Comparison of ENCODE assay signal across 21 mouse cellular contexts in genomic region chr2:180442061-180442460, GRCm38 (mm10). TPM values are rescaled to one million over a fixed set of nuclear protein-coding genes. Genes with fewer than 3 reads are reported as not detected.
A peak's percentile ranks its signal among the peaks of the same experiment; 100 is the strongest.
DNase-seq lines count a peak whose midpoint lies in the region; ATAC-seq and TF ChIP-seq lines count a peak whose summit lies in the region.
"Had no signal": no experiment of that assay in that cellular context is flagged by ENCODE, and none has a peak within 500 bp of the region (broad histone marks: within the 10 kb centered on the region; RNA-seq: fewer than 3 reads in every experiment).

No protein-coding gene starts in this region.

- WGBS in kidney, adult 2 months: 56% methylated on average over 5 of the region's 5 CpGs
- WGBS in spleen, adult 2 months: 20% methylated on average over 5 of the region's 5 CpGs

- peaks cover 11% of the 10 kb centered on the region for H3K4me1 ChIP-seq in kidney, adult 2 months (ENCODE audit: control insufficient read depth, insufficient read depth, low read length)
- H3K4me1 ChIP-seq in spleen, adult 2 months (ENCODE audit: control insufficient read depth, insufficient read depth, insufficient read length): peaks cover 57% of the 10 kb centered on the region; the same call in 1 of the 2 replicates
- H3K4me1 ChIP-seq: intestine, embryonic 15.5 days had no signal

- intact Hi-C loops in gastrocnemius, postnatal 14 days (cut with DNase I; ENCODE audit: low total_unique reads): no loop called here

- no peaks in the 10 kb centered on the region for H3K36me3 ChIP-seq in kidney, adult 2 months (ENCODE audit: control insufficient read depth, insufficient read depth, low read length)
- no peaks in the 10 kb centered on the region for H3K36me3 ChIP-seq in spleen, adult 2 months (ENCODE audit: control insufficient read depth, insufficient read depth, low read length)
- H3K36me3 ChIP-seq: heart, embryonic 10.5 days; intestine, embryonic 15.5 days; liver, embryonic 15.5 days; midbrain, embryonic 10.5 days; neural tube, embryonic 13.5 days had no signal

- peak; percentile 45 for ATAC-seq in megakaryocyte, adult 5-6 weeks (ENCODE audit: poor library complexity, severe bottlenecking)
- ATAC-seq: forebrain, embryonic 13.5 days; intestine, embryonic 15.5 days had no signal

- TF ChIP-seq POLR2A in kidney, adult 2 months (IDR thresholded peaks at IDR 0.05; ENCODE audit: low read depth, low read length): no peak
- TF ChIP-seq POLR2A in spleen, adult 2 months (IDR thresholded peaks at IDR 0.05; ENCODE audit: low read depth, low read length): no peak

- peak overlapping the region; percentile 34 for H3K27ac ChIP-seq in kidney, adult 2 months (ENCODE audit: insufficient read depth, low read depth, low read length)
- peak overlapping the region; percentile 17 for H3K27ac ChIP-seq in spleen, adult 2 months (ENCODE audit: insufficient read depth, low read length)
- H3K27ac ChIP-seq: forebrain, embryonic 13.5 days; heart, embryonic 10.5 days; hindbrain, embryonic 14.5 days; intestine, embryonic 15.5 days; liver, embryonic 15.5 days; midbrain, embryonic 10.5 days; neural tube, embryonic 13.5 days had no signal

- no peaks in the 10 kb centered on the region for H3K27me3 ChIP-seq in kidney, adult 2 months (replicated peaks; ENCODE audit: control insufficient read depth, insufficient read depth, low read length)
- H3K27me3 ChIP-seq in spleen, adult 2 months (ENCODE audit: control insufficient read depth, insufficient read depth, low read length): no peaks in the 10 kb centered on the region
- H3K27me3 ChIP-seq: forebrain, embryonic 13.5 days; intestine, embryonic 15.5 days; liver, embryonic 15.5 days had no signal

- DNase-seq in kidney, adult 2 months: no peak
- DNase-seq in kidney, postnatal 10 days: no peak
- DNase-seq in spleen, adult 2 months (ENCODE audit: low read depth in 1 of 2, low spot score in 2 of 2): peak in 1 of 2 experiments; percentile 44
- DNase-seq in spleen, postnatal 4 days (ENCODE audit: low spot score in 2 of 2): no peak
- peak; percentile 18 for DNase-seq in telencephalon, adult 2 months (ENCODE audit: low read depth, low spot score)
- DNase-seq in gastrocnemius, postnatal 14 days: no peak
- no peak for DNase-seq in layer of hippocampus, adult 8-10 months (ENCODE audit: low spot score in 2 of 2)
- DNase-seq: adrenal gland, postnatal 14 days; cerebellum, postnatal 10 days; gastrocnemius, postnatal 36 days; heart, postnatal 10 days; left cerebral cortex, postnatal 4 days; lung, postnatal 10 days had no signal

- TF ChIP-seq CTCF in kidney, adult 2 months (conservative IDR thresholded peaks at IDR 0.05; ENCODE audit: insufficient read depth, insufficient read length, low read depth, low read length): no peak
- TF ChIP-seq CTCF in spleen, adult 2 months (IDR thresholded peaks at IDR 0.05; ENCODE audit: extremely low read depth, insufficient read depth, insufficient read length, insufficient replicate concordance): no peak

- no peak overlapping the region for H3K4me3 ChIP-seq in kidney, adult 2 months (ENCODE audit: insufficient read depth, low read depth, low read length)
- no peak overlapping the region for H3K4me3 ChIP-seq in spleen, adult 2 months (ENCODE audit: extremely low read depth, insufficient read depth, insufficient read length)
- H3K4me3 ChIP-seq: forebrain, embryonic 13.5 days; heart, embryonic 10.5 days; intestine, embryonic 15.5 days; liver, embryonic 15.5 days; midbrain, embryonic 10.5 days; neural tube, embryonic 13.5 days had no signal

RNA-seq across cellular contexts. Expression of gene Slco4a1, which starts 14.0 kb away (rescaled TPM):
- polyA plus RNA-seq in kidney, adult 2 months (2012; rRNA removed): 49.4 and 64.7 TPM in 2 replicates
- polyA plus RNA-seq in spleen, adult 2 months (2012; rRNA removed): 8.1 and 10.1 TPM in 2 replicates
- 2.6 and 2.7 TPM in 2 replicates for total RNA-seq in megakaryocyte, adult 5-6 weeks (2015)
- total RNA-seq in megakaryocyte, adult 5-6 weeks (2017): 2.5 and 2.7 TPM in 2 replicates
- total RNA-seq in gastrocnemius, postnatal 14 days (2021): under 1 TPM; 0.23 to 0.24 TPM
- 1 to 10 TPM; 1.7 to 2.8 (median 2.1) TPM for total RNA-seq in layer of hippocampus, adult 8-10 months (2022)

RNA-seq across cellular contexts. Expression of gene Ntsr1, which starts 57.7 kb away (rescaled TPM):
- polyA plus RNA-seq in kidney, adult 2 months (2012; rRNA removed): not detected in 2 replicates
- polyA plus RNA-seq in spleen, adult 2 months (2012; rRNA removed): not detected in 2 replicates
- total RNA-seq in megakaryocyte, adult 5-6 weeks (2015): not detected in 2 replicates
- total RNA-seq in megakaryocyte, adult 5-6 weeks (2017): not detected in 2 replicates
- not detected for total RNA-seq in gastrocnemius, postnatal 14 days (2021)
- 1 to 10 TPM; 3.1 to 4.7 (median 4.3) TPM for total RNA-seq in layer of hippocampus, adult 8-10 months (2022)
- total RNA-seq: adrenal gland, postnatal 14 days; gastrocnemius, postnatal 36 days had no signal
